Mouse (Mus musculus) forebrain, embryonic 15.5 days (tissue): ENCODE results near the gene Tnfsf14. TPM values are rescaled to one million over a fixed set of nuclear protein-coding genes. Genes with fewer than 3 reads are reported as not detected.

Experiments
- ATAC-seq: fragments of 200-750 bp; cut with Nextera tagmentation; replicated peaks from 2 replicates; pipeline ENCODE4 v1.8.0; 2017; ENCODE audit warnings: mild to moderate bottlenecking, moderate TSS enrichment, moderate library complexity
- H3K27ac ChIP-seq: fragments of 300-500 bp; sonication (generic); replicated peaks from 2 replicates; pipeline ENCODE4 v1.5.1; 2015; ENCODE audit warnings: mild to moderate bottlenecking, inconsistent platforms
- H3K27me3 ChIP-seq: fragments of 300-500 bp; sonication (generic); 2 replicates; pipeline ENCODE4 v1.6.1; 2015; ENCODE audit warnings: inconsistent platforms
- H3K36me3 ChIP-seq: fragments of 300-500 bp; sonication (generic); 2 replicates; pipeline ENCODE4 v1.6.1; 2015; ENCODE audit warnings: mild to moderate bottlenecking, inconsistent platforms
- H3K4me1 ChIP-seq: fragments of 300-500 bp; sonication (generic); 2 replicates; pipeline ENCODE4 v1.6.1; 2015; ENCODE audit warnings: inconsistent platforms
- H3K4me2 ChIP-seq: fragments of 300-500 bp; sonication (generic); replicated peaks from 2 replicates; pipeline ENCODE4 v1.6.1; 2015; ENCODE audit warnings: mild to moderate bottlenecking, inconsistent platforms
- H3K4me3 ChIP-seq: fragments of 300-500 bp; sonication (generic); 2 replicates; pipeline ENCODE4 v1.5.1; 2015; ENCODE audit warnings: mild to moderate bottlenecking, inconsistent platforms
- H3K9ac ChIP-seq: fragments of 300-500 bp; sonication (generic); replicated peaks from 2 replicates; pipeline ENCODE4 v1.6.1; 2015; ENCODE audit warnings: mild to moderate bottlenecking, inconsistent platforms
- H3K9me3 ChIP-seq: fragments of 300-500 bp; sonication (generic); 2 replicates; pipeline ENCODE4 v1.6.1; 2016; ENCODE audit warnings: inconsistent platforms
- WGBS: fragments of 180-500 bp; shearing (Covaris S2); methylation state at CpG from one replicate; pipeline ENCODE4 v1.1.7; 2015; ENCODE audit warnings: mixed read lengths; 5-methylcytosine and 5-hydroxymethylcytosine counted together
- polyA plus RNA-seq: library from polyadenylated mRNA; unstranded; fragments of >200 nt; fragmentation: Nextera tagmentation; extraction: Ambion mirVana; gene quantifications from 2 replicates; pipeline ENCODE4 v1.2.1, GENCODE M21; 2015

Gene Tnfsf14
- polyA plus RNA-seq, 1 experiment from 2014 or later: not detected

DNA sequence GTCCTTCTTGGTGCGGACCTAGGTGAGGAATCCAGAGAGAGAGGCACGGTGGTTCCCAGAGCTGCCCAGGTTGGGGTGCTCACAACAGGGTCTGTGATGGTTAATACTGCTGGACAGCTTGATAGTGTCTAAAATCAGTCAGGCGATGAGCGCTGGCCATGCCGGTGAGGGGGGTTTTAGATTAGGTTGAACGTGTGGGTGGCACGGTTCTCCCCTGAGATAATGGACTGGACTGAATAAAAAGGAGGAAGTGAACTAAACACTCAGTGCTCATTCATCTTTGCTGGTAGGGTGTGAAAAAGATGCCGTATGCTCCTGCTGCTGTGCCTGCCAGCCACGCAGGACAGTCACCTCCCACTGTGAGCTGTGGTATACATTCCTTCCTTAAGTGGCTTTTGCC is 29.3 kb upstream of the Tnfsf14 start:
- Histone ChIP-seq H3K27me3 (no peaks in the 10 kb centered on the region), H3K9me3 (no peaks in the 10 kb centered on the region), H3K4me1 (no peaks in the 10 kb centered on the region), H3K4me3 (no peak overlapping the region), H3K9ac (no peak overlapping the region), H3K27ac (no peak overlapping the region), H3K4me2 (no peak overlapping the region), H3K36me3 (no peaks in the 10 kb centered on the region)
- 76% methylated on average over 9 of the region's 9 CpGs for WGBS
- ATAC-seq: no peak

DNA sequence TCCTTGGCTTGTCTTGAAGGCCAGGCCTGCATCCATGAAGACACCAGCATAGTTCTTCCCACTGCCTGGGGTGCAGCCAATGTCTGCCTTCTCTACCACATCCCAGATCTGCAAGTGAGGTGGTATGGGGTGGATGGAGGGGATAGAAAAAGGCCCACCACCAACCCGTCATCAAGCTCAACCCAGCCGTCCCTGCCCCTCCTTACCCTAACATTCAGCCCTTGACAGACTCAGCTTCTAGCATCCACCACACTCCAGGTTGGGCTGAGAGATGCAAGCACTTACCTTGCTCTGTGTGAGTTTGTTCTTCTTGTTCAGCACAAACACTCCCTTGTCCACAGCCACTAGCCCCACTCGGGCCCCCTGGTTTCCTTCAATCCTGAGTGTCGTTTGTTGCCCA is 27.9 kb upstream of the Tnfsf14 start:
- no peak overlapping the region for H3K4me2 ChIP-seq

DNA sequence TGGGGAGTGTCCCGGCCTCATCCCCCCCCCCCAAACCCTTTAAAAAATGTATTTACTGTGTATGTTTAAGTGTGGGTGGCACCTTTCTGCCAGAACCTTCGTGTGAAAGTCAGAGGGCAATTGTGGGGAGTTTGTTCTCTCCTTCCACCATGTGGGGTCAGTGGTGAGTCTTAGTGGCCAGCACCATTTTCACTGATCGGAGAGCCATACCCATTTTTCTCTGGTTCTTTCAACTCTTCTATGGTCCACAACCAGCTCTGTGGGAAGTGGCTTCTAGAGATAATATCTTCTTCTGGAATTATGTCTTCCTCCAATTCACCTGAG is 25.9 kb upstream of the Tnfsf14 start:
- Histone ChIP-seq H3K27me3 (no peaks in the 10 kb centered on the region), H3K36me3 (no peaks in the 10 kb centered on the region), H3K4me2 (no peak overlapping the region), H3K4me3 (no peak overlapping the region), H3K27ac (no peak overlapping the region), H3K4me1 (no peaks in the 10 kb centered on the region), H3K9me3 (no peaks in the 10 kb centered on the region), H3K9ac (no peak overlapping the region)
- 23% methylated on average over 3 of the region's 3 CpGs for WGBS
- ATAC-seq: no peak

More for the DNA sequence above, 27.9 kb upstream of the Tnfsf14 start:
- no peak overlapping the region for H3K27ac ChIP-seq
- H3K9me3 ChIP-seq: no peaks in the 10 kb centered on the region
- no peaks in the 10 kb centered on the region for H3K4me1 ChIP-seq
- ATAC-seq: no peak
- no peak overlapping the region for H3K9ac ChIP-seq
- WGBS: 81% methylated on average over 4 of the region's 4 CpGs
- H3K4me3 ChIP-seq: no peak overlapping the region
- no peaks in the 10 kb centered on the region for H3K27me3 ChIP-seq
- no peaks in the 10 kb centered on the region for H3K36me3 ChIP-seq

DNA sequence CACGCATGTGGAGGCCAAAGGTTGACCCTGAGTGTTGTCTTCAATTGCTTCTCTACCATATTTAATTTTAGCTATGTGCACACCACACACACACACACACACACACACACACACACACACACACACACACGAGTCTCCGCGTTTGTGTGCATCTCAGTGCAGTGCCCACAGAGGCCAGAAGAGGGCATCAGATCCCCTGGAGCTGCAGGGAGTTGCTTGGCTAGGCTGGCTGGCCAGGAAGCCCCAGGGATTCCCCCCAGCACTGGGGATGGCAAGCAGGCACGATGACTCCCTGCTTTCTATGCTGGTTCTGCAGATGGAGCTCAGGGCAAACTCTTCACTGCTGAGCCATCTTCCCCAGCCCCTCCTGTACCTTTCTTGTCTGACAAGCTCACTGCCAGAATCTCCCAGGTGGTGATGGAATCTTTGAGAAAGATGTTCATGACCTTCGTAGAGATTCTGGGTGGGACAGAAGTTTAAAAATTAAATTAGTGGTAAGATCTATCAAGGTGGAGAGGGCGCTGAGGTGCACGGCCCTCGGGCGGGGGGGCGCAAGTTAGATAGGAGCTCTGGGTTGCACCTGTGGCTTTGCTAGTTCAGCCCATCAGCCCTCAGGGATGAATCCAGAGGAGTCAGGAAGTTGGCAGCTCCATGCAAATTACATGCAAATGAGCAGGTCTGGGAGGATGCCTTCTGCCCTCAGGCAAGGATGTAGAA is 25.3 kb upstream of the Tnfsf14 start:
- no peak overlapping the region for H3K4me3 ChIP-seq
- H3K27me3 ChIP-seq: no peaks in the 10 kb centered on the region
- 24% methylated on average over 11 of the region's 11 CpGs for WGBS
- no peak overlapping the region for H3K9ac ChIP-seq
- no peaks in the 10 kb centered on the region for H3K4me1 ChIP-seq
- no peak overlapping the region for H3K27ac ChIP-seq
- ATAC-seq: 0 out of 2 replicates have a peak, but pooled peaks have one; percentile 45
- no peaks in the 10 kb centered on the region for H3K9me3 ChIP-seq
- no peaks in the 10 kb centered on the region for H3K36me3 ChIP-seq
- H3K4me2 ChIP-seq: no peak overlapping the region

DNA sequence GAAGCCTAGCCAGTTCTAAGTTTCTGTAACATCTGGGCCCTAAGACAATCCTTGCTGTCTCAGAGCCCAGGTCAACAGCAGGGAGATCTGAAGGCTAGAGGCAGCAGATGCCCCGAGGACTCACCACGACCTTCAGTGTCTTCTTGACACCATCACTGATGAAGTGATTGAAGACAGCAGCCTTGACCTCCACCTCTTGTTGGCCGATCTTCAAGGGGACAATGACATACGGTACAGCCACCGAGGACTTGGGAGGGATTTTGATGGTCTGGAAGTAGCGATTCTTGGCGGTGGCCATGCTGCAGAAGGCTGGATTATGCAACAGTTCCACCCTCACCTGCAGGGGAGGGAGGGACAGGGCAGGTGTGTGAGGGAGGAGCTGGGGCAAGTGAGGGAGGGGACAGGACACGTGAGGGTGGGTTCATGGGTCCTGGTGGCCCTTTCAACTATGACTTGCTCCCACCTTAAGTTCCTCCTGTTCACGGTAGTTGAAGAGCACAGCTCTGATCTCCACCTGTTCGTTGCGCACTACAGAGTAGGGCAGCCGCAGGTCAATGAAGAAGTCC is 24.4 kb upstream of the Tnfsf14 start:
- Histone ChIP-seq H3K9ac (no peak overlapping the region), H3K9me3 (no peaks in the 10 kb centered on the region), H3K27me3 (no peaks in the 10 kb centered on the region), H3K27ac (no peak overlapping the region), H3K4me2 (no peak overlapping the region), H3K36me3 (no peaks in the 10 kb centered on the region), H3K4me3 (no peak overlapping the region), H3K4me1 (no peaks in the 10 kb centered on the region)
- ATAC-seq: 0 out of 2 replicates have a peak, but pooled peaks have one; percentile 9
- 79% methylated on average over 12 of the region's 12 CpGs for WGBS

DNA sequence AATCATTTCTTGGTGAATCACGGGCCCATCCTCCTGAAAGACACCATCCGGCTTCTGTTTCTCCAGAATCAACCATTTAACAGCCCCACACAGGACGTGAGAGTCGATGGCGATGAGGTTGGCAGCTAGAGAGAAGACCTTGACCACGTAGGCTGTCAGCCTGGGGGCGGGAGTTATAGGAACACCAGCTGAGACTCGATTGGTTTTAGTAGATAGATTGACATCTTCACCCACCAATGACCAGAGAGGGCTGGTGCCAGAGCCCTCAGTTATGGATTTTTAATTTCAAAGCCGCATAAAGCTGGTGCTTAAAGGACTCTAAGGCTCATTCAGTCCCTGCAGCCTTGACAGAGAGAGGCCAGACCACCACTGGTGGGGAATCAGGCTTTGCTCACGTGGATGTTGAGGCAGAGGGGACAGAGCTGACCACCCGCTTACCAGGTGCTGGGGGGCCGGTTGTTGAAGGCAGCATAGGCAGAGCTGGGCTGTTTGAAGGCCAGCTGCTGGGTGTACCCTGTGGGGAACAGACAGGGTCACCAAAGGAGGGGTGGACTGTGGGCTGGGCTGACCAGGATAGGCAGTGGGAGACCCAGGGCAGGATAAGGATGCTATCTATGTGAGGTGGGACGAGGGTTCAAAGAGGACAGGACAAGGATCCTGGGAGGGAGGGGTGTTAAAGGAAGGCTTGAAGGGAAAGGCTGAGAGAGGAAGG is 20.9 kb upstream of the Tnfsf14 start:
- Histone ChIP-seq H3K27me3 (no peaks in the 10 kb centered on the region), H3K36me3 (no peaks in the 10 kb centered on the region), H3K9ac (no peak overlapping the region), H3K9me3 (no peaks in the 10 kb centered on the region), H3K4me2 (no peak overlapping the region), H3K4me3 (no peak overlapping the region), H3K4me1 (no peaks in the 10 kb centered on the region), H3K27ac (no peak overlapping the region)
- ATAC-seq: peak; percentile 64
- 48% methylated on average over 13 of the region's 13 CpGs for WGBS

DNA sequence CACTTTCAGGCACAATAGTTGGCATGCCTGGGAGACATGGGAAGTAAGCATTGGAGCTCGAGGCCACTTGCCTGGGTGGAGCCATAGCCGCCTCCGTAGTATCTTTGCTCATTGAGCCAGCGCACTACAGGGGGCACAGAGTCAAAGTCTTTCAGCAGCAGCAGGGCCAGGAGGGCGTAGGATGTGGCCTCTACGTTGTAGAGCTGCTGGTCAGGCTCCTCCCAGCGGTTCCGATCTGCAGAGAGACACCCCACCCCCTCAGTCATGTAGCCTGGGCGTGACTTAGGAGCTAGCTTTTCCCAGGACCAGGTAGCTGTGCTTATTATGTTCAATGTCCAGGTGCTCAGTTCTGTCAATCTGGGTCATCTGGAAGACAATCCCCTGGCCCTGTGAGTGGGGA is 17.5 kb upstream of the Tnfsf14 start:
- Histone ChIP-seq H3K36me3 (no peaks in the 10 kb centered on the region), H3K27ac (no peak overlapping the region), H3K9me3 (no peaks in the 10 kb centered on the region), H3K9ac (no peak overlapping the region), H3K4me1 (no peaks in the 10 kb centered on the region), H3K4me2 (no peak overlapping the region), H3K4me3 (no peak overlapping the region), H3K27me3 (no peaks in the 10 kb centered on the region)
- no peak for ATAC-seq
- WGBS: 69% methylated on average over 9 of the region's 9 CpGs

DNA sequence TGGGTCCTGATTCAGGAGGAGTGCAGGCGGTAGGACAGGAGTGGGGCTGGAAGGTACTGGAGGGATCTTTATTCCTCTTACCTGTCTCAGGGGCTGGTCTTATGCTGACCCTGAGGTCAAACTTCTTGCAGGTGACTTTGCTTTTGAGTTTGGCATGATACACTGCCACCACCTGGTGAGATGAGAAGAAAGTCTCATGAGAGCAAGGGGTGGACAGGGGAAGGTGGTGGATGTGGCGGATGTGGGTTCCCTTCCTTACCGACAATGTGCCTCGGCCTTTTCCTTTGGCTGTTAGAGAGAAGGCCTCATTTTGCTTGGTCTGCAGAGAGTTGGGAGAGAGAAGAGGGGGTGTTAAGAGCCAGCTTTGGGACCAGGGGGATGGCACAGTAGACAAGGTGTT is 15.4 kb upstream of the Tnfsf14 start:
- 75% methylated on average over 4 of the region's 4 CpGs for WGBS
- H3K4me2 ChIP-seq: no peak overlapping the region
- H3K27ac ChIP-seq: no peak overlapping the region
- H3K27me3 ChIP-seq: no peaks in the 10 kb centered on the region
- no peaks in the 10 kb centered on the region for H3K4me1 ChIP-seq
- no peaks in the 10 kb centered on the region for H3K36me3 ChIP-seq
- no peak for ATAC-seq
- H3K4me3 ChIP-seq: no peak overlapping the region
- H3K9ac ChIP-seq: no peak overlapping the region
- H3K9me3 ChIP-seq: no peaks in the 10 kb centered on the region

DNA sequence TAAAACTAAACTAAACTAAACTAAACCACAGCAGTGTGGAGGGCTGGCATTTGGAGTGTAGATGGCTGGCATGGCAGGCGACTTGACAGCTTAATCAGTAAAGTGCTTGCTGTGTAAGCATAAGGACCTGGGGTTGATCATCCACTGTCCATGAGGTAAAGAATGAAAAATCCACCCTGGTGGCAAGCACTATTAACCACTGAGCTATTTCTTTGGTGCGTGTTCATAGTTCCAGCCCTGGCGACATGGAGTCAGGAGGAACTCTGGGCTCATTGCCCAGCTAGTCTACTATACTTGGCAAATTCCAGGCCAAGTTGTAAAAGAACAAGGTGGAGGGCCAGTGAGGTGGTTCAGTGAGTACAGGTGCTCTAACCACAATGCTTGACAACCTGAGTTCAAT is 14.0 kb upstream of the Tnfsf14 start:
- H3K4me2 ChIP-seq: no peak overlapping the region
- no peaks in the 10 kb centered on the region for H3K36me3 ChIP-seq
- 83% methylated on average over 3 of the region's 3 CpGs for WGBS
- no peak overlapping the region for H3K9ac ChIP-seq
- no peak overlapping the region for H3K27ac ChIP-seq
- no peak for ATAC-seq
- no peaks in the 10 kb centered on the region for H3K27me3 ChIP-seq
- no peaks in the 10 kb centered on the region for H3K9me3 ChIP-seq
- H3K4me3 ChIP-seq: no peak overlapping the region
- H3K4me1 ChIP-seq: no peaks in the 10 kb centered on the region

DNA sequence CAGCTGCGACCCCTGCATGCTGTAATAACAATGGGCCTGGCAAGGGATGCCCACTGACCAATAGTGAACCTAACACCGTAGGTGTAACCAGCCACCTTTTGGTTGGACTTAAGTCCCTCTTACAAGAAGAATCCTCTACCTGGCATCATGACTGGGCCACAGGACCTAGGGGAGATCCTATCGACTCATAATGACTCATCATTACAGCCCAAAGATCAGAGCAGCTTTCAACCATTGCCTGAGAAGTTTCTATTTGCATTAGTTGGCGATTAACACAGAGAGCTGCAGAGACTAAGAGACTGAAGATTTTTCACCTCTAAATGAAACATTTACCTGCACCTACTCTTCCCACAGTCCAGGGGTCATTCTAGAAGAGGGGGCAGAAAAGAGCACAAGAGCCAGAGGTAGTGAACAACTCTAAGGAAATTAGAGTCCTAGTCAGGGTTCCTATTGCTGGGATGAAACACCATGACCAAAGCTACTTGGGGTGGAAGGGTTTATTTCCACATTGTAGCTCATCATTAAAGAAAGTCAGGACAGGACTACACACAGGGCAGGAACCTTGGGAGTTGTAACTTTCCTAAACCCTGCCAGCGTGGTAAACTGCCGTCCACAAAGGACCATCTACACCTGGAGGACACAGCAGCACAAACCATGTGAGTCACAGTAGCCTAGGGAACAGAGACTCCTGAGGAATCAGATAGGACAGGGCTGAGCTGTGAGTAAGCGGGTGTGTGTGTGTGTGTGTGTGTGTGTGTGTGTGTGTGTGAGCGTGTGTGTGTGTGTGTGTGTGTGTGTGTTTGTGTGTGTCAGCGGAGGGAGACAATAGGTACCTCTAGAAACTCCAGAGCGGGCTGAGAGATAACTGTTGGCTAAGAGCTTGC is 8.1 kb upstream of the Tnfsf14 start:
- H3K36me3 ChIP-seq: no peaks in the 10 kb centered on the region
- H3K27ac ChIP-seq: no peak overlapping the region
- H3K27me3 ChIP-seq: no peaks in the 10 kb centered on the region
- no peaks in the 10 kb centered on the region for H3K4me1 ChIP-seq
- H3K4me3 ChIP-seq: no peak overlapping the region
- no peaks in the 10 kb centered on the region for H3K9me3 ChIP-seq
- H3K9ac ChIP-seq: no peak overlapping the region
- ATAC-seq: no peak
- no peak overlapping the region for H3K4me2 ChIP-seq
- WGBS: 82% methylated on average over 10 of the region's 10 CpGs

DNA sequence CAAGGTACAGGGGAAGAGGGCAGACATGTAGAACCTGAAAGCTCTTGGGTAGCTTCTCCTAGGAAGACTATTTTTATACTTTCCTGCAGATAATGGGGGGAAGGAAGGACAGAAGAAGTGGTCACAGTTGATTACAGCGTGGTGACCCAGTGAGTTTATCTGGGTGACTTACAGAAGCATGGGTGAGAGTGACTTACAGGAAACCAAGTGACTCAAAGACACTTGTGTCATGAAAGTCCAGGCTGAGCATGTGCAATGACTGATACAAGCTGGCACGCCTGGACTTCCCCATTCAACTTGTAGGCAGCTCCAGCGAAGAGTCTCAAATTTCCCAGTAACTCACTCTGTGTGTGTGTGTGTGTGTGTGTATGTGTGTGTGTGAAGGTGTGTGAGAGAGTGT is 4.3 kb upstream of the Tnfsf14 start:
- Histone ChIP-seq H3K4me3 (no peak overlapping the region), H3K27ac (no peak overlapping the region), H3K36me3 (no peaks in the 10 kb centered on the region), H3K4me1 (no peaks in the 10 kb centered on the region), H3K4me2 (no peak overlapping the region), H3K9me3 (no peaks in the 10 kb centered on the region), H3K9ac (no peak overlapping the region), H3K27me3 (no peaks in the 10 kb centered on the region)
- WGBS: 87% methylated on average over 3 of the region's 3 CpGs
- no peak for ATAC-seq
